Mouse (Mus musculus) intestine, embryonic 14.5 days (tissue): ENCODE data around the gene Snrk. TPM values are rescaled to one million over a fixed set of nuclear protein-coding genes. Genes with fewer than 3 reads are reported as not detected.

Experiments used
- ATAC-seq: fragments of 200-750 bp; cut with Nextera tagmentation; replicated peaks from 2 replicates; pipeline ENCODE4 v1.8.0; 2017; ENCODE audit warnings: low read depth, moderate number of reproducible peaks, moderate TSS enrichment, moderate library complexity; ENCODE audit not compliant: low FRiP score, low TSS enrichment
- DNase-seq: peaks from one replicate; pipeline ENCODE4 v3.0.0-alpha.2; 2018; ENCODE audit warnings: low spot score
- H3K27ac ChIP-seq: fragments of 300-500 bp; sonication (generic); 2 replicates; pipeline ENCODE4 v1.5.1; 2014; ENCODE audit warnings: low read depth, mild to moderate bottlenecking, control low read depth
- H3K27me3 ChIP-seq: fragments of 300-500 bp; sonication (generic); replicated peaks from 2 replicates; pipeline ENCODE4 v1.6.1; 2014; ENCODE audit warnings: low read length, control low read depth; ENCODE audit not compliant: control insufficient read depth, insufficient read depth
- H3K36me3 ChIP-seq: fragments of 300-500 bp; sonication (generic); 2 replicates; pipeline ENCODE4 v1.6.1; 2014; ENCODE audit warnings: low read length, control low read depth; ENCODE audit not compliant: control insufficient read depth, insufficient read depth
- H3K4me1 ChIP-seq: fragments of 300-500 bp; sonication (generic); replicated peaks from 2 replicates; pipeline ENCODE4 v1.6.1; 2014; ENCODE audit warnings: low read length, control low read depth, mixed read lengths; ENCODE audit not compliant: control insufficient read depth, insufficient read depth
- H3K4me2 ChIP-seq: fragments of 300-500 bp; sonication (generic); 2 replicates; pipeline ENCODE4 v1.6.1; 2014; ENCODE audit warnings: low read length
- H3K4me3 ChIP-seq: fragments of 300-500 bp; sonication (generic); 2 replicates; pipeline ENCODE4 v1.5.1; 2014; ENCODE audit warnings: low read depth, low read length, control low read depth, mixed read lengths
- H3K9ac ChIP-seq: fragments of 300-500 bp; sonication (generic); 2 replicates; pipeline ENCODE4 v1.6.1; 2014; ENCODE audit warnings: mild to moderate bottlenecking, low read length
- H3K9me3 ChIP-seq: fragments of 300-500 bp; sonication (generic); 2 replicates; pipeline ENCODE4 v1.6.1; 2016; ENCODE audit warnings: low read length, control low read depth; ENCODE audit not compliant: control insufficient read depth
- WGBS: fragments of 180-500 bp; shearing (Covaris S2); extraction: QIAGEN DNeasy Blood & Tissue Kit; methylation state at CpG from one replicate; pipeline ENCODE4 v1.1.7; 2014; 5-methylcytosine and 5-hydroxymethylcytosine counted together
- polyA plus RNA-seq: library from polyadenylated mRNA; unstranded; fragments of >200 nt; fragmentation: Nextera tagmentation; extraction: Ambion mirVana; gene quantifications from 2 replicates; pipeline ENCODE4 v1.2.1, GENCODE M21; 2014

Gene Snrk
- polyA plus RNA-seq, 1 experiment from 2014 or later = 38.3 TPM

DNA sequence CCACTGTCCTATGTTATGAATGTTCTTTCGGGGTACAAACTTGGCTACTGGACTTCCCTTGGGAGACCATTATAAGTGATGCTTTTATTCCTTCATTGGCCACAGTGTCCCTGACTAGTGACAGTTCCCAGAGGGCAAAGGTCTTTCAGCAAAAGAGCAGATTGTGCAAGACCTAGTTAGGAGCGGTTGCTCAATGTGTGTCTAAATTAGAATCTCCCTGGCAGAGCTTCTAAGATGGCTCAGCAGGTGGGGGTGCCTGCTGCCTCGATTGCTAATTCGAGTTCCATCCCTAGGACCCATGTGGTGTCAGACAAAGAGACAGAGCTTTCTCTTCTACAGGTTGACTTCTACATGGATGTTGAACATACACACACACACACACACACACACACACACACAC, 1.5 kb upstream of the Snrk start:
- DNase-seq (no peak), ATAC-seq (no peak)
- Histone ChIP-seq H3K9me3 (no peaks in the 10 kb centered on the region), H3K9ac (no peak overlapping the region), H3K4me1 (peaks cover 6% of the 10 kb centered on the region), H3K4me3 (no peak overlapping the region), H3K27me3 (no peaks in the 10 kb centered on the region), H3K36me3 (no peaks in the 10 kb centered on the region; the same call in 1 of the 2 replicates), H3K27ac (no peak overlapping the region), H3K4me2 (no peak overlapping the region)
- WGBS = 71% methylated on average over 4 of the region's 4 CpGs

DNA sequence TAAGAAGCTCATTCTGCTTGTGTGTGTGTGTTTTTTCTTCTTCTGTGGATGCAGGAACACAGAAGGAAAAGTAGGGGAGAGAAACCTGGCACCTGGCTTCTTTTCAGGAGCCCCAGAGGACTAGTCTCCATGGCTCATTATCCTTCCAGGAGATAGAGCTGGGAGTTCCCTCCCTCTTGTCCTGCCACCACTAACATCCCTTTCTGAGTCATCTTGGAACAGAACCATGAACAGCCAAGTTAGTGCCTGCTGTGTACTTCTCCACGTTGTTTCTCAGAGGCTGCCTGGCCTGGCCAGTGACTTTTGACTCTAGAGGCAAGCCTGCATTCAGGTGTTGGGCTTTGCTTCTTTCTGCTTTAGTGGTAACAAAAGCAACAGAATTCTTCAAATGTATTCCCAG, 707 bp upstream of the Snrk start:
- Histone ChIP-seq H3K9ac (no peak overlapping the region), H3K36me3 (no peaks in the 10 kb centered on the region; the same call in 1 of the 2 replicates), H3K4me1 (peaks cover 6% of the 10 kb centered on the region), H3K4me3 (no peak overlapping the region), H3K27me3 (no peaks in the 10 kb centered on the region), H3K4me2 (no peak overlapping the region), H3K9me3 (no peaks in the 10 kb centered on the region), H3K27ac (no peak overlapping the region)
- DNase-seq (no peak), ATAC-seq (no peak)
- 54% methylated on average over 1 of the region's 1 CpGs for WGBS

DNA sequence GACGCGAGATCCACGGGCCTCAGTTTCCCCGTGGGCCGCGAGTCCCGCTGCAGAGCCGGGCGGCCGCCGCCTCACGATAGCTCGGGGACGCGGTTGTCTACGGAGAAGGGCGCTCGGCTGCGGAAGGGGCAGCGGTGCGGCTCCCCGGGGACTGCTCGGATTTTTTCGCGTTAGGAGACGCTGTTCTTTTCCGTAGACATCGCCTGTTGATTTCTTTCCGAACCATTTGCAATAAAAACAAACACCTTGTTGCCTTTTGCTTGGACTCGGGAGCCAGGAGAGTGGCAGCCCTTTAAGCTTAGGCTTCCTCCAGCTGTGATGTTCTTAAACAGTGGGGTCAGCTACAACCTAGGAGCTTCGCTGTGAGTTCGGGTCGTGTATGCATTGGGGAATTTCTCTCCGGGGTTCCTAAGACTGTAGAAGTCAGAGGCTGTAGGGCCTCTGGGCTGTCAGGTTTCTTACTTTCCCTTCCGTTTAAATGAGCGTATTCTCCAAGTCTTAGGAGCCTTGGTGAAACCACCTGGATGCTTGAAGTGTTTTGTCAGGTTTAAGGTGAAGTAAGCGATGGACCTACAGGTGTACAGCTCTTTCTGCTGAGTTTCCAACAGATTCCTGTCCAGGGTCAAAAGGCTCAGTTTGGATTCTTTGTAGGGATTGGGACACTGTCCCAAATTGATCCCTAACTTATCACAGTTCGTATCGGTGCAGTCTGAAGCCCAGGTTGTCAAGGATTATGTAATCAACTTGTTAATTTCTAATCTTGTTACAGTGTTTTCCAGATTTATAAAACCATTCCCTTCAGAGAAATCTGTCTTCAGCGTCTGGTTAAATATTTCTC, 845 bp downstream of the Snrk start:
- H3K9me3 ChIP-seq = no peaks in the 10 kb centered on the region
- peak overlapping the region; percentile 90 for H3K4me2 ChIP-seq
- H3K9ac ChIP-seq = peak overlapping the region; percentile 86
- H3K4me3 ChIP-seq = peak overlapping the region; percentile 86
- H3K4me1 ChIP-seq = peaks cover 6% of the 10 kb centered on the region
- H3K27ac ChIP-seq = peak overlapping the region; percentile 86
- no peaks in the 10 kb centered on the region; the same call in 1 of the 2 replicates for H3K36me3 ChIP-seq
- DNase-seq (peak; percentile 77), ATAC-seq (peak; percentile 34; the same call in 1 of the 2 replicates)
- no peaks in the 10 kb centered on the region for H3K27me3 ChIP-seq
- 5% methylated on average over 39 of the region's 40 CpGs for WGBS

DNA sequence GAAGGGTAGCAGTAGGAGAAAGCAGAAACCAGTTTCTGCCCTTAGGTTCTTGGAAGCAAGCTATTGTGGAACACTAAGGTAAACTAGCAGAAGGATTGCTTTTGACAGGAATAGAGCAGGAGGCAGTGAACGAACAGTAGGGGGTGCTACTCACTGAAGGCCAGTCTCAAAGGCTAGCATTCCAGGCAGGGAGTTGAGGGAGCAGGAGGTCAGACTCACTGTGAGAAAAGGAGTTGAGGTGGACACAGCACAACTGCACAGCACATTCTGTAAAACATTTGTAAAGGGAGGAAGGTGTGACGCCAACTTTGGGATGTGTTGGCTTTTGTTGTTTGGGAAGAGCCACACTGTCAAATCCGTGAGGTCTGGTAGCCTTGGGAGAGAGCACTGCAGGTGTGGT, 3.0 kb downstream of the Snrk start:
- WGBS = 42% methylated on average over 3 of the region's 3 CpGs

DNA sequence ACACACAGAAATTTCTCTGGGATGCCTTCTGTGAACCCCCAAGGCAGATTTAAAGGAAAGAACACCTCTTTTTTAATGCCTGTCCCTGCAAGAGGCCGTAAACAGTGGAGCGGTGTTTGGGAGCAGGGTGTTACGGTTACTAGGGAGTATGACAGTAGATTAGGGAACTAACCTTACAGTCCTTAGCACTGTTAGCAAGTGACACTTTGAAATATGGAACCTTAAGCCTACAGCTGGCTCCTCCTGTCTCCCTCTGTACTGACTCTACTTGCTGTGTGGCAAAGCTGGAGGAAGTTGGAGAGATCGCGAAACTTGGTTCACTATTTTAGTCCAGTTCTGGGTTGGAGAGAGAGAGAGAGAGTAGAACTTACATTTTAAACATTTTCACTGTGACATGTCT, 5.0 kb downstream of the Snrk start:
- Histone ChIP-seq H3K4me2 (no peak overlapping the region), H3K36me3 (no peaks in the 10 kb centered on the region; the same call in 1 of the 2 replicates), H3K9me3 (no peaks in the 10 kb centered on the region), H3K27ac (no peak overlapping the region), H3K4me1 (peaks cover 6% of the 10 kb centered on the region), H3K9ac (no peak overlapping the region), H3K4me3 (no peak overlapping the region), H3K27me3 (no peaks in the 10 kb centered on the region)
- WGBS = 76% methylated on average over 5 of the region's 5 CpGs
- DNase-seq = no peak
- ATAC-seq = no peak

More for the DNA sequence above, 3.0 kb downstream of the Snrk start:
- Histone ChIP-seq H3K27ac (no peak overlapping the region), H3K27me3 (no peaks in the 10 kb centered on the region), H3K4me2 (no peak overlapping the region), H3K9me3 (no peaks in the 10 kb centered on the region), H3K36me3 (no peaks in the 10 kb centered on the region; the same call in 1 of the 2 replicates), H3K4me3 (no peak overlapping the region), H3K4me1 (peaks cover 6% of the 10 kb centered on the region), H3K9ac (no peak overlapping the region)
- DNase-seq (no peak), ATAC-seq (no peak)

DNA sequence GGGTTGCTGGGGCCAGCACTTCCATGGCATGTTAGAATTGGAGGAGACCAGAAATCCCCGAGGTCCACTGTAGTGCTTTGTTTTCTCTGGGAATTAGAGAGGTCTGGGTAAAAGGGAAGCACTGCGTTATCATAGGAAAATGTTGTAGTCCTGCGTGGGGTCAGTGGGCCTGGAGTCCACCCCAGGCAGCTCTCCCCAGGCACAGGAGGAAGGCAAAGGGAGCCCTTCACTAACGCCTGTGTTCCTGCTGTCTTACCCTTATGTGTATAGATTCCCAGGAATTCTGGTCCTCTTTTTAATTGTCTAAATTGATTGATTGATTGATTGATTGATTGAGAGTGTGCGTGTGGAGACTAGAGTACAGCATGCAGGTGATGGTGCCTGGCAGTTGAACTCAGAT, 6.1 kb downstream of the Snrk start:
- no peaks in the 10 kb centered on the region; the same call in 1 of the 2 replicates for H3K36me3 ChIP-seq
- no peaks in the 10 kb centered on the region for H3K27me3 ChIP-seq
- no peak overlapping the region for H3K4me2 ChIP-seq
- peaks cover 4% of the 10 kb centered on the region for H3K4me1 ChIP-seq
- 72% methylated on average over 5 of the region's 5 CpGs for WGBS
- no peak overlapping the region for H3K27ac ChIP-seq
- H3K4me3 ChIP-seq = no peak overlapping the region
- ATAC-seq (no peak), DNase-seq (no peak)
- no peak overlapping the region for H3K9ac ChIP-seq
- H3K9me3 ChIP-seq = no peaks in the 10 kb centered on the region

DNA sequence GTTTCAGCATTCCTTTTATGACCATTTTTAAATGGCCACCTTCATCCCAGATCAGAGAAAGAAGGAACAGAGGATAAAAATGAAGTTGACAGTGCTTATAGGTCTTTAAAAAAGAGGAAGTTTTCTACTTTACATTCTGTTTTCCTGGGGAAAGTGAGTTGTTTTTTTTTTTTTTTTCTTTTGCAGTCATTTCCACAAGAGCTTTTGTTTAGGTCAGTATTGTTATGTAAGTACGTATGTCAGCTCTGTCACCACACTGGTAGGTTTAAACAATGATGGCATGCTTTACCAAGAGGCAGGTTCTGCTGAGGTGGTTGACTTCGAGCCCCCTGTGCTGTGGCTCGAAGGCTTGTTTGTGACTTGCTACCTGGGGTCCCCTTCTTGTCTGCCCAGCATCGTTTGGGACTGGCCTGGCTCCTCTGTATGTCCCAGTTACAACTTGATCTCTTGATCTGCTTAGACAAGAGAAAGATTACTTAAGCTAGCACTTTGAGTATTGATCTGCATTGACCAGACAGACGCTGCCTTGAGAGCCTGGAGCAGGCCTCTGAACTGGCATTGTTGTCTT, 8.7 kb downstream of the Snrk start:
- 66% methylated on average over 5 of the region's 5 CpGs for WGBS
- H3K4me3 ChIP-seq = no peak overlapping the region
- H3K27me3 ChIP-seq = no peaks in the 10 kb centered on the region
- no peak overlapping the region for H3K27ac ChIP-seq
- DNase-seq = no peak
- no peak overlapping the region for H3K9ac ChIP-seq
- no peaks in the 10 kb centered on the region; the same call in 1 of the 2 replicates for H3K36me3 ChIP-seq
- H3K4me2 ChIP-seq = no peak overlapping the region
- peaks cover 13% of the 10 kb centered on the region for H3K4me1 ChIP-seq
- ATAC-seq = no peak
- no peaks in the 10 kb centered on the region for H3K9me3 ChIP-seq

DNA sequence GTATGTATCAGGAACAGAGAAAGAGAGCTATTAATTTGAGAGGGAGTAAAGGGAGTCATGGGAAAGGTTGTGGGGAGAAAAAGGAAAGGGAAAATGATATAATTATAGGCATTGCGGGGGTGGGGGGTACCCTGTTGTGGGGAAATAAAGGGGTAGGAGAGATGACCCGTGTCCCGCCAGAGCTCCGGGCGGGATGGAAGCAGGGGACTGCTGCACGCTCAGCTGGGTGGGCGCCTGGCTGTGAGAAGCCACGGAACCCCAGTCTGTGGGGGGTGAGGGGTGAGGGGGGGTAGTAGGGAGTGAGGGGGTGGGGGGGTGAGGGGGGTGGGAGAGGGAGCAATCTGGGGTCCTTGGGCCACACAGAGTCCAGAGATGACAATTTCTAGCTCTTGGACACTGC, 9.7 kb downstream of the Snrk start:
- DNase-seq (no peak), ATAC-seq (no peak)
- H3K27me3 ChIP-seq = no peaks in the 10 kb centered on the region
- H3K4me3 ChIP-seq = no peak overlapping the region
- H3K36me3 ChIP-seq = no peaks in the 10 kb centered on the region
- WGBS = 83% methylated on average over 4 of the region's 8 CpGs
- H3K9ac ChIP-seq = no peak overlapping the region
- H3K4me1 ChIP-seq = peaks cover 19% of the 10 kb centered on the region
- H3K9me3 ChIP-seq = no peaks in the 10 kb centered on the region
- H3K4me2 ChIP-seq = no peak overlapping the region
- no peak overlapping the region for H3K27ac ChIP-seq
